Mouse (Mus musculus) stomach, embryonic 15.5 days (tissue): ENCODE results near the gene Mnt. TPM values are rescaled to one million over a fixed set of nuclear protein-coding genes. Genes with fewer than 3 reads are reported as not detected.
A peak's percentile ranks its signal among the peaks of the same experiment; 100 is the strongest.

Experiments
- ATAC-seq: fragments of 200-750 bp; cut with Nextera tagmentation; 2 replicates; pipeline ENCODE4 v1.8.0; 2017; ENCODE audit warnings: low read depth, moderate number of reproducible peaks, moderate TSS enrichment; ENCODE audit not compliant: insufficient read depth, low FRiP score
- H3K27ac ChIP-seq: fragments of 300-500 bp; sonication (generic); 2 replicates; pipeline ENCODE4 v1.5.1; 2015; ENCODE audit warnings: mild to moderate bottlenecking, inconsistent platforms
- H3K27me3 ChIP-seq: fragments of 300-500 bp; sonication (generic); replicated peaks from 2 replicates; pipeline ENCODE4 v1.6.1; 2015; ENCODE audit warnings: inconsistent platforms
- H3K36me3 ChIP-seq: fragments of 300-500 bp; sonication (generic); 2 replicates; pipeline ENCODE4 v1.6.1; 2015; ENCODE audit warnings: inconsistent platforms
- H3K4me1 ChIP-seq: fragments of 300-500 bp; sonication (generic); 2 replicates; pipeline ENCODE4 v1.6.1; 2015; ENCODE audit warnings: inconsistent platforms
- H3K4me2 ChIP-seq: fragments of 300-500 bp; sonication (generic); 2 replicates; pipeline ENCODE4 v1.6.1; 2015; ENCODE audit warnings: mild to moderate bottlenecking, inconsistent platforms
- H3K4me3 ChIP-seq: fragments of 300-500 bp; sonication (generic); replicated peaks from 2 replicates; pipeline ENCODE4 v1.5.1; 2015; ENCODE audit warnings: inconsistent platforms
- H3K9ac ChIP-seq: fragments of 300-500 bp; sonication (generic); 2 replicates; pipeline ENCODE4 v1.6.1; 2015; ENCODE audit warnings: inconsistent platforms
- H3K9me3 ChIP-seq: fragments of 300-500 bp; sonication (generic); 2 replicates; pipeline ENCODE4 v1.6.1; 2016; ENCODE audit warnings: inconsistent platforms
- WGBS: fragments of 180-500 bp; shearing (Covaris S2); methylation state at CpG from one replicate; pipeline ENCODE4 v1.1.7; 2015; 5-methylcytosine and 5-hydroxymethylcytosine counted together
- polyA plus RNA-seq: library from polyadenylated mRNA; unstranded; fragments of >200 nt; fragmentation: Nextera tagmentation; extraction: Ambion mirVana; gene quantifications from 2 replicates; pipeline ENCODE4 v1.2.1, GENCODE M21; 2015

The Mnt gene
- polyA plus RNA-seq, 1 experiment from 2014 or later, result 3.9 TPM

- no peak overlapping the region for H3K27ac ChIP-seq
- no peak overlapping the region for H3K4me2 ChIP-seq
- H3K36me3 ChIP-seq, result no peaks in the 10 kb centered on the region
- H3K4me3 ChIP-seq, result no peak overlapping the region
- WGBS, result 87% methylated on average over 9 of the region's 9 CpGs
- no peaks in the 10 kb centered on the region for H3K4me1 ChIP-seq
- H3K9me3 ChIP-seq, result no peaks in the 10 kb centered on the region
- H3K9ac ChIP-seq, result no peak overlapping the region
- no peak for ATAC-seq
- no peaks in the 10 kb centered on the region for H3K27me3 ChIP-seq
Observed at GRCm38 (mm10) chr11:74864421-74864820, 33.7 kb downstream of the Mnt start.

DNA sequence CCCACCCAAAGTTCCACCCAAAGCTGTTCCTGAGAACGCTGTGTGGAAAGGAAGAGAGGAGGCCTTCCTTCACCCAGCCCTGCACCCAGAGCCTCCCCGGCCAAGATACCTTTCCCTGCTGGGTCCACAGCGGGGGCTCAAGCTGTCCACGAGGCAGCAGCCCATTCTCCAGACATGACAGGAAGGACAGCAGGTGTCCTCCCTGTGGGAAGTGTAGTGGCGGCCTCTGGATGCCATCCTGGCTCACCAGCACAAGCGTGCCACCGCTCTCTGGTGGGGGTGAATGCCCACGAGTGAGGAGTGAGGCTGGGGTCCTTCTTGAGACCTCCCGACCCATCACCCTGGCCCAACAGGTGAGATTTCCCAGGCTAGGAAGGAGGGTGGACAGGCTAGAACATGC, 34.5 kb downstream of the Mnt start:
- Histone ChIP-seq H3K4me2 (no peak overlapping the region), H3K27ac (no peak overlapping the region), H3K4me3 (no peak overlapping the region), H3K9me3 (no peaks in the 10 kb centered on the region), H3K27me3 (no peaks in the 10 kb centered on the region), H3K4me1 (no peaks in the 10 kb centered on the region), H3K9ac (no peak overlapping the region), H3K36me3 (no peaks in the 10 kb centered on the region)
- WGBS, result 80% methylated on average over 9 of the region's 9 CpGs
- ATAC-seq, result no peak

GRCm38 (mm10) chr11:74866640-74867039, 35.9 kb downstream of the Mnt start:
- Histone ChIP-seq H3K4me2 (no peak overlapping the region), H3K27ac (no peak overlapping the region), H3K36me3 (no peaks in the 10 kb centered on the region), H3K9me3 (no peaks in the 10 kb centered on the region), H3K4me1 (peaks cover 5% of the 10 kb centered on the region; the same call in 1 of the 2 replicates), H3K9ac (no peak overlapping the region), H3K4me3 (no peak overlapping the region), H3K27me3 (no peaks in the 10 kb centered on the region)
- 78% methylated on average over 4 of the region's 4 CpGs for WGBS
- no peak for ATAC-seq

DNA sequence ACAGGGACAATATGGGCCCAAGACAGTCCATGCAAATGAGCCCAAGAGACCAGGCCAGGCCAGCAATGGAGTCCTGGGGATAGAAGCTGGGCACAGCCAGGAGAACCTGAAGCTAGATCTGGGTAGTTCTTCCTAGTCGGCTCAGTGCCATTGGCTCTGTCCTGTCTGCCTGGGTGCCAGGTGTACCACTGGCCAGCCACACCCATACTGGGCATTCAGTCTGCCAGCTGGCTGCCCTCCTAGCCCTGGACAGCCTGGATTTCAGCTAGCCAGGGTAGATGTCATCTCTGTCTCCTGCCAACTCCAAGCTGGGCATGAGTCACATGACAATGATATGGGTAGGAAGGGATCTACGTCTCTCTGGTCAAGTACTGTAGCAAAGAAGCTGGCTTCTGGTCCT, 36.5 kb downstream of the Mnt start:
- Histone ChIP-seq H3K4me1 (peaks cover 5% of the 10 kb centered on the region; the same call in 1 of the 2 replicates), H3K4me2 (no peak overlapping the region), H3K27ac (no peak overlapping the region), H3K36me3 (no peaks in the 10 kb centered on the region), H3K9me3 (no peaks in the 10 kb centered on the region), H3K27me3 (no peaks in the 10 kb centered on the region), H3K4me3 (no peak overlapping the region), H3K9ac (no peak overlapping the region)
- WGBS, result 88% methylated on average over 2 of the region's 2 CpGs
- ATAC-seq, result no peak

GRCm38 (mm10) chr11:74868046-74868760, 37.5 kb downstream of the Mnt start:
- H3K27me3 ChIP-seq, result no peaks in the 10 kb centered on the region
- WGBS, result 85% methylated on average over 13 of the region's 13 CpGs
- no peak for ATAC-seq
- no peak overlapping the region for H3K4me2 ChIP-seq
- H3K9me3 ChIP-seq, result no peaks in the 10 kb centered on the region
- no peak overlapping the region for H3K9ac ChIP-seq
- peaks cover 5% of the 10 kb centered on the region; the same call in 1 of the 2 replicates for H3K4me1 ChIP-seq
- no peak overlapping the region for H3K27ac ChIP-seq
- H3K4me3 ChIP-seq, result no peak overlapping the region
- H3K36me3 ChIP-seq, result no peaks in the 10 kb centered on the region

DNA sequence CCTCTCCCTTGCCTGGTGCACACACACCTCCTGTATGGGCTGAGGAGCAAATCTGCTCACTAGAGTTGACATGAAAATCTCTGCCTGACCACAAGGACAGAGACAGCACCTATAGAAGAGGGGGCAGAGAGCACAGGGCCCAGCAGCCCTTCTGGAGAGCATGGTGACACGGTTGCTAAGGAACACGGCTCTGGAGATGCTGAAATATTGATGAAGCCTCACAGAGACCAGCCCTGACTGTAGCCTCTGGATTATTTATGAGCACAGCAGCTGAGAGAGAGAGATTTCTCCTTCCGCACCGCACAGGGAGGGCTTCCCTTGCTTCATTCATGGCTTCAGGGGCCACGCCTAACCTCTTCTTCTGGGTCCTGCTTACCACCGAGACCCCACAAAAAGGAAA, 38.9 kb downstream of the Mnt start:
- no peaks in the 10 kb centered on the region for H3K27me3 ChIP-seq
- no peak for ATAC-seq
- H3K4me2 ChIP-seq, result no peak overlapping the region
- 86% methylated on average over 6 of the region's 6 CpGs for WGBS
- H3K9ac ChIP-seq, result no peak overlapping the region
- H3K9me3 ChIP-seq, result no peaks in the 10 kb centered on the region
- H3K4me1 ChIP-seq, result peaks cover 5% of the 10 kb centered on the region; the same call in 1 of the 2 replicates
- no peak overlapping the region for H3K4me3 ChIP-seq
- H3K27ac ChIP-seq, result no peak overlapping the region
- H3K36me3 ChIP-seq, result no peaks in the 10 kb centered on the region

GRCm38 (mm10) chr11:74870544-74870943, 39.8 kb downstream of the Mnt start:
- Histone ChIP-seq H3K4me2 (no peak overlapping the region), H3K4me3 (no peak overlapping the region), H3K9ac (no peak overlapping the region), H3K9me3 (no peaks in the 10 kb centered on the region), H3K4me1 (peaks cover 5% of the 10 kb centered on the region; the same call in 1 of the 2 replicates), H3K27me3 (no peaks in the 10 kb centered on the region), H3K36me3 (no peaks in the 10 kb centered on the region), H3K27ac (no peak overlapping the region; the same call in 1 of the 2 replicates)
- ATAC-seq, result no peak
- WGBS, result 65% methylated on average over 4 of the region's 4 CpGs

DNA sequence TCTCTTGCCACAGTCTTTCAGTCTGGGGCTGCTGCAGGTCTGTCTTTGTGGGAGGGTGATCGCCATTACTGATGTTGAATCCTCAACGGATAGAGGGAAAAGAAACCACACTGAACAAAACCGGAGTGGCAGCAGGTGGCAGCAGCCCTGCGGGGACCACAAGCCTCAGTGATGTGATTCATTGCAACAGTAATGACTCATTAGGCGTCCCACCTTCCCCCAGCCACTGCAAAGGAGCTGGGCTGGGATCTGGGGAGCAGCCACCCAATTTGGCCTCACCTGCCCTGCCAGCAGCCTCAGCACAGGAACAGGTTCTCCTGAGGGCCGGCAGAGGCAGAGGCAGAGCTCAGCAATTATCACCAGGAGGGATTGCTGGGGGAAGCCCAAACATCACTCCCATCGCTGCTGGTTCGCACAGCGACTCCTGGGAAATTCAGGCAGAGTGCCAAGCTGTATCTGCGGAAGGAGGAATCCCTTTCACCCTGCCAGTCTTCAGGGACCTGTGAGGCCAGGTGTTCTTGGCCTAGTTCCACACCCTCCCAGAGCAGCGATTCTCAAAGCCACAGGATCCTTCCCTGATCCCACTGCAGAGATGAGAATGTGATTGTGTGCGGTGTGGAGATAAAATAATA, 40.4 kb downstream of the Mnt start:
- H3K27ac ChIP-seq, result peak overlapping the region; percentile 31; the same call in 1 of the 2 replicates
- 0 out of 2 replicates have a peak, but pooled peaks have one; percentile 28 for ATAC-seq

GRCm38 (mm10) chr11:74874630-74875029, 43.9 kb downstream of the Mnt start:
- H3K27ac ChIP-seq, result no peak overlapping the region
- peaks cover 12% of the 10 kb centered on the region; the same call in 1 of the 2 replicates for H3K4me1 ChIP-seq
- H3K27me3 ChIP-seq, result no peaks in the 10 kb centered on the region
- H3K9ac ChIP-seq, result no peak overlapping the region
- H3K4me3 ChIP-seq, result no peak overlapping the region
- WGBS, result 70% methylated on average over 3 of the region's 3 CpGs
- no peaks in the 10 kb centered on the region for H3K36me3 ChIP-seq
- H3K9me3 ChIP-seq, result no peaks in the 10 kb centered on the region
- no peak overlapping the region for H3K4me2 ChIP-seq
- ATAC-seq, result no peak

More for the DNA sequence above, 40.4 kb downstream of the Mnt start:
- H3K36me3 ChIP-seq, result no peaks in the 10 kb centered on the region
- whole genome bisulfite sequencing, result 33% methylated on average over 12 of the region's 12 CpGs
- no peak overlapping the region for H3K4me2 ChIP-seq
- H3K27me3 ChIP-seq, result no peaks in the 10 kb centered on the region
- no peak overlapping the region for H3K4me3 ChIP-seq
- H3K9ac ChIP-seq, result no peak overlapping the region
- H3K4me1 ChIP-seq, result peaks cover 5% of the 10 kb centered on the region; the same call in 1 of the 2 replicates
- no peaks in the 10 kb centered on the region for H3K9me3 ChIP-seq

DNA sequence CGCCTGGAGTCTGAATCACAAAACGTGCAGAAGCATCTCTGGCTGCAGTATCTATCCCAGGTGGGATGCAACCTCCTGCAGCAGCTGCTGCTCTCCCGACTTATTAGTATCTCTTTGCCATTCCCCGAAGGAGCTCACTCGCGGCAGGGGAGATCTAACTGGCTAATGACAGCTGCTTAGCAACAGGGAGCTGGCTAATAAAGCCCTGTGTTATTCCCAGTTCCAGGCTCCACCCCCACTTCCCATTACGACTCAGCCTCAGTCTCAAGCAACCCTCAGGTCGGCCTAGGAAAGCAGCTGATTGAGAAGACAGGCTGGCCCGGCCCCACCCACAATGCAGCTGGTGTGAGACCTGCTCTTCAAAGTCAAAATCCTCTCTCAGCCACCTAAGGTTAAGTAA, 46.1 kb downstream of the Mnt start:
- 4% methylated on average over 9 of the region's 9 CpGs for WGBS
- Histone ChIP-seq H3K27ac (peak overlapping the region; percentile 54), H3K27me3 (no peaks in the 10 kb centered on the region), H3K36me3 (no peaks in the 10 kb centered on the region), H3K4me1 (0 out of 2 replicates have a peak, but pooled peaks cover 8% of the 10 kb centered on the region), H3K9ac (no peak overlapping the region), H3K9me3 (no peaks in the 10 kb centered on the region), H3K4me3 (no peak overlapping the region), H3K4me2 (peak overlapping the region; percentile 41)
- peak; percentile 66; the same call in 1 of the 2 replicates for ATAC-seq

DNA sequence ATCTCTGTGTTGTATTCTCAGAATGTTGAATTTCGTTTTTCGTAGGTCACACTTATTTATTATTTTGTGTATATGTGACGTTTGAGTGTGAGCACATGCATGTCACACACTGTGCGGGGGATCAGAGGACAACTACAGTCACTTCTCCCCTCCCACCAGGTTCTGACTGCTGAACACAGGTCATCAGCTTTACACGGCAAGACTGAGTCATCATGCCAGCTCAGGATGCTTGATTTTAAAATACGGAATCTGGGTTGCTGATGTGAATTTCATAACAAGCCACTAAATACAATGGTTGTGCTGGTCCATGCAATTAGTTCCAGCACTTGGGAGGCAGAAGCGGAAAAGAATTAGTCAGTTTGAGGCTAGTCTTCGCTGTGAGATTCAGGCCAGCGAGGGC, 50.3 kb downstream of the Mnt start:
- Histone ChIP-seq H3K4me3 (no peak overlapping the region), H3K27me3 (no peaks in the 10 kb centered on the region), H3K27ac (no peak overlapping the region), H3K4me2 (no peak overlapping the region), H3K9me3 (no peaks in the 10 kb centered on the region), H3K9ac (no peak overlapping the region), H3K4me1 (0 out of 2 replicates have a peak, but pooled peaks cover 12% of the 10 kb centered on the region), H3K36me3 (no peaks in the 10 kb centered on the region)
- ATAC-seq, result no peak
- WGBS, result 87% methylated on average over 9 of the region's 9 CpGs

DNA sequence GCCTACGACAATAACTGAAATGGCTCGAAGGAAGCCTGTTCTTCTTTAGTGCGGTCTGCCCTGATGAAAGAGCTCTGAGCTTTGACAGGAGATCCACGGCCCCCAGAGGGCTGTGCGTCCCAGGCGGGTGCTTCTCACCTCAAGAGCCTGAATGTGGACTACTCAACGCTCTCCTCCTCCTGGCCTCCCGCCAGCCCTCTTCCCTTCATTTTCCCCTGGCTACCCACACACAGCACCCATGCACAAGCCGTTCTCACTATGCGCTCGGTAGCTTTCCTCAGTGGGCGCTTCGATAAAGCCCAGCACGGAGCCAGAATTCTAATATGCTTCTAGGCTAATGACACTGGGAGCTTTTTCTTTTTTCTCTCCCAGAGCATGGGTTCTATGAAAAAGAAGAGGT, 51.3 kb downstream of the Mnt start:
- ATAC-seq, result no peak
- H3K9ac ChIP-seq, result no peak overlapping the region
- WGBS, result 63% methylated on average over 14 of the region's 14 CpGs

More for the DNA sequence above, 51.3 kb downstream of the Mnt start:
- H3K27ac ChIP-seq, result no peak overlapping the region
- no peaks in the 10 kb centered on the region for H3K36me3 ChIP-seq
- H3K9me3 ChIP-seq, result no peaks in the 10 kb centered on the region
- H3K4me1 ChIP-seq, result 0 out of 2 replicates have a peak, but pooled peaks cover 8% of the 10 kb centered on the region
- no peak overlapping the region for H3K4me3 ChIP-seq
- H3K4me2 ChIP-seq, result no peak overlapping the region; the same call in 1 of the 2 replicates
- no peaks in the 10 kb centered on the region for H3K27me3 ChIP-seq
